Mouse (Mus musculus): Measurements from ENCODE around the gene Dhrs7. TPM values are rescaled to one million over a fixed set of nuclear protein-coding genes. Genes with fewer than 3 reads are reported as not detected.
"Not testable (repeated sequence)": the region's sequence is repeated elsewhere in the genome, so short reads cannot be mapped to it uniquely, and the experiment has no call there.

The Dhrs7 gene
- polyA plus RNA-seq (2015; fragmentation: Nextera tagmentation; extraction: Ambion mirVana): 12.9 and 14.2 TPM in 2 replicates

DNA sequence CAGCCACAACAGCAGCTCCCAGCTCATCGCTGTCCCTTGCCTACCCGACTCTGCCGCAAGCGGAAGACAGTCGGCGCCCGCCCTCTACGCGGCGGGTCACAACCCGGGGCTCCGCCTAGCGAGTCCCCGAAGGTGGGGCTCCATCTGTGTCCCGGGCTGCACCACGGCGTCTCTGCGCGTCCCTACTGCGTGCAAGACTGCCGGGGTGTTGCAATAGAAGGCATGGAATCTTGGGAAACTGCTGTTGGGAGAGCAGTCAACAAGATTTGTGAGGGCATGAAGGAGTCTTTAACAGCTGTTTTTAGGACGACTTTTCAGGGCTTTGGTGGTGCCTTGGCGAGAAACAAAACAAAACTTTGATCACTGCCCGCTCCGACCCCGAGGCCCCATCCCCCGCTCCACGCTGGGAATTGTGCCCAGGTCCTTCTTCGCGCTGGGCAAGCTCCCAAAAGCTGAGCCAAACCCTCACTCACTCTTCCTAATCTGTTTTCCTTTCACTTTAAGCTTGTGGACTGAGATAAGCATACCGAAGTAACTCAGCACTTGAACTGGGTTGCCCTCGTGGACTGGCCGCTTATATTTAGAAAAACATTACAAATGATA is at the start of gene Dhrs7:
Dhrs7 (minus strand) TSS at position 175 of the 603 bp plus-strand sequence.
- Histone ChIP-seq H3K27ac (peak within 1 kb of the TSS; percentile 54), H3K9me3 (replicated peaks) (no peaks in the 10 kb centered on the region), H3K4me3 (replicated peaks) (peak within 1 kb of the TSS; percentile 65), H3K4me1 (replicated peaks) (peaks cover 18% of the 10 kb centered on the region), H3K9ac (peak within 1 kb of the TSS; percentile 69), H3K27me3 (no peaks in the 10 kb centered on the region), H3K36me3 (no peaks in the 10 kb centered on the region), H3K4me2 (peak within 1 kb of the TSS; percentile 89)
- ATAC-seq (ENCODE audit: low read depth) (peak; percentile 96), DNase-seq (peak; percentile 72)
- under 1% methylated on average over 33 of the region's 33 CpGs for WGBS (ENCODE audit: insufficient replicate concordance)

- ATAC-seq (ENCODE audit: low read depth) (no peak), DNase-seq (no peak)
- Histone ChIP-seq H3K4me2 (no peak overlapping the region), H3K9ac (no peak overlapping the region), H3K27ac (no peak overlapping the region), H3K36me3 (no peaks in the 10 kb centered on the region), H3K4me1 (replicated peaks) (no peaks in the 10 kb centered on the region), H3K27me3 (no peaks in the 10 kb centered on the region), H3K9me3 (replicated peaks) (no peaks in the 10 kb centered on the region), H3K4me3 (replicated peaks) (no peak overlapping the region)
- WGBS (ENCODE audit: insufficient replicate concordance): 82% methylated on average over 3 of the region's 3 CpGs
Observed at GRCm38 (mm10) chr12:72709981-72710380, 45.3 kb upstream of the Dhrs7 start.

DNA sequence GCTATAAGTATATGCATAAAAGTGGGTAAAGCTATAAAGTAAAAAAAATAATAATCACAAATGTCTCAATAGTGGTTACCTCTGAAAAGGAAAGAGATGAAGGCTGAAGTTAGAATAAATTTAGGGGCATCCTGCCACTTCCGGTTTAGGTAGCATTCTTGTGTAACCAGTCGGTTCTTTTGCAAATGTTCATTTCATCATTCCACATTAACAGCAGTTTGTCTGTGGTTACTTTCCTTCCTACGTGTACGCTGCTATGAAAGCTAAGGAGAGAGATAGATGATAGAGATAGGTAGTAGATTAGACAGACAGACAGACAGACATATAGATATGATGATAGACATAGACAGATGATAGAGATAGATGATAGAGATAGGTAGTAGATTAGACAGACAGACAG is 39.4 kb upstream of the Dhrs7 start:
- no peaks in the 10 kb centered on the region for H3K9me3 ChIP-seq (replicated peaks)
- no peaks in the 10 kb centered on the region for H3K36me3 ChIP-seq
- H3K27me3 ChIP-seq: no peaks in the 10 kb centered on the region
- ATAC-seq (ENCODE audit: low read depth): no peak
- no peak overlapping the region for H3K4me3 ChIP-seq (replicated peaks)
- H3K9ac ChIP-seq: no peak overlapping the region
- no peak overlapping the region for H3K27ac ChIP-seq
- no peak overlapping the region for H3K4me2 ChIP-seq
- DNase-seq: no peak
- H3K4me1 ChIP-seq (replicated peaks): no peaks in the 10 kb centered on the region
- WGBS (ENCODE audit: insufficient replicate concordance): 67% methylated on average over 4 of the region's 4 CpGs

GRCm38 (mm10) chr12:72700013-72700412 is 35.3 kb upstream of the Dhrs7 start:
- H3K9me3 ChIP-seq (replicated peaks): no peaks in the 10 kb centered on the region
- no peak overlapping the region for H3K27ac ChIP-seq
- H3K36me3 ChIP-seq: no peaks in the 10 kb centered on the region
- DNase-seq (no peak), ATAC-seq (ENCODE audit: low read depth) (no peak)
- no peaks in the 10 kb centered on the region for H3K27me3 ChIP-seq
- no peak overlapping the region for H3K4me2 ChIP-seq
- WGBS (ENCODE audit: insufficient replicate concordance): 33% methylated on average over 1 of the region's 1 CpGs
- no peaks in the 10 kb centered on the region for H3K4me1 ChIP-seq (replicated peaks)
- H3K9ac ChIP-seq: no peak overlapping the region
- H3K4me3 ChIP-seq (replicated peaks): no peak overlapping the region

- no peak overlapping the region for H3K27ac ChIP-seq
- no peaks in the 10 kb centered on the region for H3K36me3 ChIP-seq
- WGBS (ENCODE audit: insufficient replicate concordance): 39% methylated on average over 9 of the region's 9 CpGs
- H3K27me3 ChIP-seq: no peaks in the 10 kb centered on the region
- H3K4me2 ChIP-seq: no peak overlapping the region
- ATAC-seq (ENCODE audit: low read depth): no peak
- no peak for DNase-seq
- H3K9me3 ChIP-seq (replicated peaks): no peaks in the 10 kb centered on the region
- no peak overlapping the region for H3K4me3 ChIP-seq (replicated peaks)
- no peaks in the 10 kb centered on the region for H3K4me1 ChIP-seq (replicated peaks)
- no peak overlapping the region for H3K9ac ChIP-seq
Observed at GRCm38 (mm10) chr12:72694901-72695463, 30.3 kb upstream of the Dhrs7 start.

DNA sequence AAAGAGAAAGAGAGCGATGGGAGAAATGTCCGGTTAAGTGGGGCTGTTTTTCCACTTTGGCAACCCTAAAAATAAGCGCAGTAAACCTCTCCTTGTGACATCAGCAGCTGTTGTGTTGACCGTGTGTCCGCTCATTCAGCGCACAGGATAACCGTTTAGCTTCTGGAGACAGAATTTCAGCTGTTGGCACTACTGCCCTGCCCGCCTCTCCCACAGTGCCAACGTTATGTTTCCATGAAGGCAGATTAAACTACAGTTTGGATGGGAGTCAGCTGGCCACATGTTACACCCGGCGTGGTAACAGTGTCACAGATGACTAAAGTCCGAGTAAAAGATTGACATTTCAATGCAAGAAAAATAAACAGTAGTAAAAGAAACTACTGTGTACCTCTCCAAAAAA is 29.7 kb upstream of the Dhrs7 start:
- no peak for DNase-seq
- ATAC-seq (ENCODE audit: low read depth): no peak
- Histone ChIP-seq H3K9ac (no peak overlapping the region), H3K27ac (no peak overlapping the region), H3K4me2 (no peak overlapping the region), H3K36me3 (no peaks in the 10 kb centered on the region), H3K4me3 (replicated peaks) (no peak overlapping the region), H3K27me3 (no peaks in the 10 kb centered on the region), H3K9me3 (replicated peaks) (no peaks in the 10 kb centered on the region), H3K4me1 (replicated peaks) (no peaks in the 10 kb centered on the region)
- WGBS (ENCODE audit: insufficient replicate concordance): 62% methylated on average over 12 of the region's 12 CpGs

- H3K27me3 ChIP-seq: no peaks in the 10 kb centered on the region
- H3K36me3 ChIP-seq: no peaks in the 10 kb centered on the region
- H3K27ac ChIP-seq: no peak overlapping the region
- ATAC-seq (ENCODE audit: low read depth) (no peak), DNase-seq (no peak)
- no peaks in the 10 kb centered on the region for H3K4me1 ChIP-seq (replicated peaks)
- H3K4me2 ChIP-seq: no peak overlapping the region
- H3K4me3 ChIP-seq (replicated peaks): no peak overlapping the region
- no peaks in the 10 kb centered on the region for H3K9me3 ChIP-seq (replicated peaks)
- H3K9ac ChIP-seq: no peak overlapping the region
- 27% methylated on average over 6 of the region's 6 CpGs for WGBS (ENCODE audit: insufficient replicate concordance)
Observed at GRCm38 (mm10) chr12:72693895-72694294, 29.2 kb upstream of the Dhrs7 start.

DNA sequence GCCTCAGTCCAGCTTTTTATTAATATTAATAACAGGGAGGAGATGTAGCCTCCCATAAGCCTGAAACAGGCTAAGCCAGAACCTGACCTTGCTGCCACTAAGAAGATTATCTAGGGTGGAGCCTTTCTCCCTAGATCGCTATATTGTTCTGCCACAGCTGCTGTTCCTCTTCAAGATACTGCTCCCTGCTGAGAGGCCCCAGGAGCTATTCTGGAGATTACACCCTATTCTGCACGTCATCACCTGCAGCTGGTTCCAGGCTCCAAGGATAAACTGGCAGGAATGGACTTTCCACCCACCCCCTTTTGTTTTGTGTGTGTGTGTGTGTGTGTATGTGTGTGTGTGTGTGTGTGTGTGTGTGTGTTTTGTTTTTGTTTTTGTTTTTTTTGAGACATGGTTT is 23.6 kb upstream of the Dhrs7 start:
- not testable (repeated sequence) for H3K9ac ChIP-seq; H3K27me3 ChIP-seq; DNase-seq; H3K36me3 ChIP-seq; H3K4me3 ChIP-seq (replicated peaks); H3K9me3 ChIP-seq (replicated peaks); H3K4me1 ChIP-seq (replicated peaks); H3K27ac ChIP-seq; H3K4me2 ChIP-seq
- 33% methylated on average over 2 of the region's 2 CpGs for WGBS (ENCODE audit: insufficient replicate concordance)
- peak; percentile 57; the same call in 1 of the 2 replicates for ATAC-seq (ENCODE audit: low read depth)

DNA sequence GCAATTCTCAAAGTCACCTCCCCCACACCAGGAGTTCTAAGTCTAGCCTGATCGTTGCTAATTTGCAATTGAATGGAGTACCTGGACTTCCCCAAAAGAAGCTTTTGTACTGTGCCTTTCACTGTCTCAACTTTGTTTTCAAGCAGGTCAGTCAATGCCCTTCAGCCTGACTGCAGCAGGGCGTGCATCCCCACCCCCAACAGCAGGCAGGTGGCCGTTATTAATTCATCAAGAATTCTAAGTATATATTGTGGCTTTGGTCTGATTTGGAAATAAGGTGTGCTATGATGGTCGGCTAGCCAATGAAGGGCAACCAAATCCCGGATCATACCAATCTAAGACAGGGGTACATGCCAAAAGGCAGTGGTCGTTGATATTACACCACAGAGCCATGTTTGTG is 23.0 kb upstream of the Dhrs7 start:
- not testable (repeated sequence) for H3K36me3 ChIP-seq; H3K9me3 ChIP-seq (replicated peaks); H3K27ac ChIP-seq; DNase-seq; H3K4me3 ChIP-seq (replicated peaks); ATAC-seq (ENCODE audit: low read depth); H3K27me3 ChIP-seq; H3K4me2 ChIP-seq; H3K9ac ChIP-seq
- H3K4me1 ChIP-seq (replicated peaks): peaks cover 12% of the 10 kb centered on the region
- WGBS (ENCODE audit: insufficient replicate concordance): 44% methylated on average over 6 of the region's 6 CpGs

- not testable (repeated sequence) for H3K4me3 ChIP-seq (replicated peaks); H3K9ac ChIP-seq; H3K27me3 ChIP-seq; DNase-seq; ATAC-seq (ENCODE audit: low read depth); H3K36me3 ChIP-seq; H3K9me3 ChIP-seq (replicated peaks); H3K4me2 ChIP-seq; H3K27ac ChIP-seq
- 65% methylated on average over 4 of the region's 4 CpGs for WGBS (ENCODE audit: insufficient replicate concordance)
- peaks cover 20% of the 10 kb centered on the region for H3K4me1 ChIP-seq (replicated peaks)
Observed at GRCm38 (mm10) chr12:72686566-72686965, 21.9 kb upstream of the Dhrs7 start.

DNA sequence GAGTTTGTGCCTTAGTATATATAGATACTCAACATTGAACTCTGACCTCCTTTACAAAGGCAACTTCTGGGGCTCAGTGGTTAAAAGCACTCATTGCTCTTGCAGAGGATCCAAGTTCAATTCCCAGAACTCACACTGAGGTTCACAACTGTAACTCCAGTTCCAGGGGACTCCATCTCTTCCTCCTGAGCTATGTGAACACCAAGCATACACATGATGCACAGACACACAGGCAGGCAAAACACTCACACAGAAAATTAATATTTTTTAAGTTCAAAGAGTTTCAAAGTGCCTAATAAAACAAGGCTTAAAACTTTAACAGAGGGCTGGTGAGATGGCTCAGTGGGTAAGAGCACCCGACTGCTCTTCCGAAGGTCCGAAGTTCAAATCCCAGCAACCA is 18.9 kb upstream of the Dhrs7 start:
- H3K27ac ChIP-seq: no peak overlapping the region
- DNase-seq (no peak), ATAC-seq (ENCODE audit: low read depth) (no peak)
- no peak overlapping the region for H3K4me3 ChIP-seq (replicated peaks)
- no peaks in the 10 kb centered on the region for H3K27me3 ChIP-seq
- H3K36me3 ChIP-seq: no peaks in the 10 kb centered on the region
- H3K9ac ChIP-seq: no peak overlapping the region
- WGBS (ENCODE audit: insufficient replicate concordance): 92% methylated on average over 3 of the region's 3 CpGs
- H3K4me2 ChIP-seq: no peak overlapping the region
- no peaks in the 10 kb centered on the region for H3K9me3 ChIP-seq (replicated peaks)
- peaks cover 20% of the 10 kb centered on the region for H3K4me1 ChIP-seq (replicated peaks)

Data from liver, embryonic 13.5 days (tissue).